Mouse (Mus musculus): ENCODE measurements around the gene Nxpe4. TPM values are rescaled to one million over a fixed set of nuclear protein-coding genes. Genes with fewer than 3 reads are reported as not detected.
"Not testable (repeated sequence)": the region's sequence is repeated elsewhere in the genome, so short reads cannot be mapped to it uniquely, and the experiment has no call there.

Nxpe4 gene
- 97.0 to 141 TPM (median 133 TPM) in 3 replicates for total RNA-seq (2017)

- ATAC-seq (replicated peaks; ENCODE audit: insufficient number of reproducible peaks, low FRiP score, low TSS enrichment, poor library complexity, severe bottlenecking): no peak
These were observed at the start of gene Nxpe4 for GRCm38 (mm10) chr9:48161505-48162192. Gene Nxpe4 (plus strand): TSS chr9:48162023.

DNA sequence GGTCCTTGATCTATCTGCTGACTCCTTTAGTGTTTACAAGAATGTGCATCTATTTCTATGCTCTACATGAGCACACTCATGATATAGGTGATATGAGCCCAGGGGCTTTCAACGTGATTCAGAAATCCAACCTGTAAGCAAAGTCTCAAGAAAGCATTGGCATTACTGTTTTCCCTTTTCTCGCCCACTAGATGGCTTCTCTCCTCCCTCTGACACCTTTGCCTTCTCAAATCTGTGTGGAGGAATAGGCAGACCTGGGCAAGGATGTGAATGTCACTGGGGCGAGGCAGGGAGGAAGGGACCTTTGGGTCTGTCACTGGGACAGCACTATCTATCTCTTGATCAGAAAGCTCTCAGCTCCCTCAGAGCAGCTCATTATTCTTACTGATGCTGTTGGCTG lies 35.0 kb upstream of the Nxpe4 start:
- no peak for ATAC-seq (replicated peaks; ENCODE audit: insufficient number of reproducible peaks, low FRiP score, low TSS enrichment, poor library complexity, severe bottlenecking)

DNA sequence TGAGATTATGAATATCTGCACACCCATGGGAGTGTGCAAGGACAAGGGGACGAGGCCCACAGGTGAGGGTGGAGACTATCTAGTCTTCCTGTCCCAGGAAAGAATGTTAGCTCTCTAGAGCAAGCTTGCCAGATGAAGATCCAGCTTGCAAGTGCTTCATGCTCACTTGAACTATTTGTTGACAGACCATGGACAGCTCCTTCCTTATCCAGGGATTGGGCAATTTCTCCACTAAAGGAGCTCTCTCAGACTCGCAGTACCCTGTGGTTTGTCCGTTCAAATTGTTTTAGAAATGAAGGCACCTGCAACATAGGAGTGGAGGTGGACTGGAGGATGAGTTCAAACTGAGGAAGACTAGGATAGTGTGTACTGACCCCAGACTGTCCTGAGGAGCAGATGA lies 24.3 kb upstream of the Nxpe4 start:
- no peak for ATAC-seq (replicated peaks; ENCODE audit: insufficient number of reproducible peaks, low FRiP score, low TSS enrichment, poor library complexity, severe bottlenecking)

DNA sequence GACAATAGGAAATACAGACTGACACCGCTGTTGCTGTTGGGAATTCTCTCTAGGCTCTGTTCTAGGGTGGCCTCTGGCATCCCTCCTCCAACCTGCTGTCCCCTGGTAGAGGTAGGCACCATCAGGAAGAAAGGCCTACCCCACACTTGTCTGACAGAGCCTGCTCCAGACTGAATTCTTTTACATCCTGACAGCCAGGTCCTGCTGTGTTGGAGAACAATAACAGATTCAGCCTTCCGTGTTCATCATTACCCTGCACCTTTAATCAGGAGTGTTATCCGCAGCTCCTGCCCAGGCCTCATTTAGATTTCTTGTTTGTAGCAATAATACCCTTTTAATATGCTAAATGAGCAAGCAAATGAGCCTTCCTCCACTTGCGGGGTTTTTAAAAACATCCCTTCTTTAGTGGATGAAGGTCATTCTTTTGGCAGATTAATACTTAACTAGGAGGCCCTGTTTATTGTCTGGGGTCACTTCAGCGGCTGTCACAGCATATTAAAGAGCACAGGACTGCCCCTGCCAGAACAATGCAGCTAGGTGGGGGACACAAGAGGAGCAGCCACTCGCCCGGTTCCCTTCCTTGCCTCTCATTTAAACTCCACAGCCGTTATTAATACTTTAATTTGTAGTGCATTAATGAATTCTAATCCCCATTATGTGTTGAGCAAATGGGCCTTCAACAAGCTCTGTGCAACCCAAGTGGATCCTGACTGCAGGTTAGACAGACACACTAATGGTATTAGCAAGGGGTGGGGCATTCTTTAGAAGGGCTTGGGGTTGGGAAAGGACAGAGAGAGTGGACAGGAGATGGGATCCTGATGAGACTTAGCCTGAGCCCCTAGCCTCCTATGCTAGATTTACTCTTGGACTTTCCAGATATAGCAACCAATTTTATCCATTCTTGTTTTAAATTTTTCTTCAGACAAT lies 21.1 kb upstream of the Nxpe4 start:
- no peak for ATAC-seq (replicated peaks; ENCODE audit: insufficient number of reproducible peaks, low FRiP score, low TSS enrichment, poor library complexity, severe bottlenecking)

DNA sequence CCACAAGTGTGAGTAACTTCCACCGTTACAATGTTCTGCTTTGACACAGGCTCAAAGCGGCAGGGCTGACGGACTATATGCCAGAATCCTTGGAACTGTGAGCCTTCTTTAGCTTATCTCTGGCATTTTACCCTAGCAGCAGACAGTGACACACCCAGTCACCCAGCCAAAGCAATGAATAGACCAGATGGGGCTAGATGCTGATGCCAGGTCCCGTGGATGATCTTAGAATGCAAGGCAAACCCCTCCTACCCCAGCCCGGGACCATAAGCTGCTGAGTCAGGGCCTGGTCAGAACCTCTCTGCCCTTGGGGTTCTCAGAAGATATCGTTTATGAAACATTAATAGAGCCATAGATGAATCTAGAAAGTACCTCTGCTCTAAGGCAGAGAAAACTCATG lies 19.2 kb upstream of the Nxpe4 start:
- ATAC-seq (replicated peaks; ENCODE audit: insufficient number of reproducible peaks, low FRiP score, low TSS enrichment, poor library complexity, severe bottlenecking): no peak

- no peak for ATAC-seq (replicated peaks; ENCODE audit: insufficient number of reproducible peaks, low FRiP score, low TSS enrichment, poor library complexity, severe bottlenecking)
These were observed 15.1 kb upstream of the Nxpe4 start for GRCm38 (mm10) chr9:48146761-48147160.

GRCm38 (mm10) chr9:48166531-48166930 lies 4.7 kb downstream of the Nxpe4 start:
- ATAC-seq (replicated peaks; ENCODE audit: insufficient number of reproducible peaks, low FRiP score, low TSS enrichment, poor library complexity, severe bottlenecking): not testable (repeated sequence)

- ATAC-seq (replicated peaks; ENCODE audit: insufficient number of reproducible peaks, low FRiP score, low TSS enrichment, poor library complexity, severe bottlenecking): no peak
These were observed 14.9 kb downstream of the Nxpe4 start for GRCm38 (mm10) chr9:48176764-48177163.

GRCm38 (mm10) chr9:48181300-48181699 lies 19.5 kb downstream of the Nxpe4 start:
- ATAC-seq (replicated peaks; ENCODE audit: insufficient number of reproducible peaks, low FRiP score, low TSS enrichment, poor library complexity, severe bottlenecking): no peak

- no peak for ATAC-seq (replicated peaks; ENCODE audit: insufficient number of reproducible peaks, low FRiP score, low TSS enrichment, poor library complexity, severe bottlenecking)
These were observed 21.0 kb downstream of the Nxpe4 start for GRCm38 (mm10) chr9:48182718-48183414.

DNA sequence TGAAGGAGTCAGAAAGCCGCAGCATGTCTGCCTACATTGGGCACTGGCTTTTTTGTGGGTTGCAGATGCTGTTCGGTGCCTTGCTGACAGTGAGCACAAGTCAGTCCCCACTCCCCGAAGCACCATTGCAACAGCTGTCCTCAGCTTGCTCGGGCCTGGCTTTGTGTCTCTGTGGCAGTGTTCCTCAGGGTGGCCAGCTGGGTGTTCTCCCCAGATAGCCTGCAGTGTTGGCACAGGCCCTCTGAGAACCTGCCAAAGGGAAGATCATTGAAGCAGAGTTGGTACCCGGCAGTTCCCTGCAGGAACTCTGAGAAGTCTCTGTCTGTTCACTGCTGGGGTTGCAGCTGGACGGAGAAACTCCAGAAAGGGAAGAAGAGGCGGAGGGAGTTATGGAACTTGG lies 22.5 kb downstream of the Nxpe4 start:
- no peak for ATAC-seq (replicated peaks; ENCODE audit: insufficient number of reproducible peaks, low FRiP score, low TSS enrichment, poor library complexity, severe bottlenecking)

DNA sequence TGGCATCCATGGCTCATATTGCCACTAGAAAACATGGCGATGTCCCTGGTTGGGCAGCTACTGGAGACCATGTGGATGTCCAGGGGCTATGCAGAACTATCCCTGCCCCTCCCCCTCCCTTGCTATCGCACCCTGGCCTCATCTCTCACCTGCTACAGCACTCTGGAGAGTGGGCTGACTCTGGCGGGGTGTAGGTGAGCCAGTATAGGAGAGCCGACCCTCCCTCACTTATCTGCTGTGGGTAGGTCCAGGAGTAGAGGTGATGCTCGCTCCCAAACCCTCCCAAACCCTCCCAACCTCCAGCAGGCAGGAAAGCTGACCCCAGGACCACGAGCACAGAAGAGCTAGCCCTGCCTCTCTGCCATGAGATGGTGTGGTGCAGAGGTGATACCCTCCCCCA lies 27.0 kb downstream of the Nxpe4 start:
- no peak for ATAC-seq (replicated peaks; ENCODE audit: insufficient number of reproducible peaks, low FRiP score, low TSS enrichment, poor library complexity, severe bottlenecking)

DNA sequence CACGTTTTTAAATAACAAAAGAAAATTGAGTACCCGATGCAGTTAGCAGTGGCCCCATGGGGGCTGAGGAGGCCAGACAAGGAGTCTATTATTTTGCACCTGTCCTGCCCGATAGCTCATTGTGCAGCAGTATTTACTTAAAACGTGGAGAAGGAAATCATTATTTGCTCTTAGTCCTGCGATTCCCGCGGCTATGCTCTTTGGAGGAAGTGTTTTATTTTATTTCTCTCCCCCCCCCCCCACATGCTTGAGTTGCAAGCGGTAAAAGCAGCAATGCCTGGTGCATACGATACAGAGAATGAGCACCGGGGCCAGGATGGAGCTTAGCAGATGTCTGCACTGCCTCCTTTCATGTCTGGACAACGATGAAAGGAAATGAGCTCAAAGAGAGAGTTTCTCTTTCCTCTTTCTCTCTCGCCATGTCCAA lies 35.6 kb downstream of the Nxpe4 start:
- ATAC-seq (replicated peaks; ENCODE audit: insufficient number of reproducible peaks, low FRiP score, low TSS enrichment, poor library complexity, severe bottlenecking): no peak

- ATAC-seq (replicated peaks; ENCODE audit: insufficient number of reproducible peaks, low FRiP score, low TSS enrichment, poor library complexity, severe bottlenecking): no peak
These were observed 49.1 kb downstream of the Nxpe4 start for GRCm38 (mm10) chr9:48210970-48211369.

DNA sequence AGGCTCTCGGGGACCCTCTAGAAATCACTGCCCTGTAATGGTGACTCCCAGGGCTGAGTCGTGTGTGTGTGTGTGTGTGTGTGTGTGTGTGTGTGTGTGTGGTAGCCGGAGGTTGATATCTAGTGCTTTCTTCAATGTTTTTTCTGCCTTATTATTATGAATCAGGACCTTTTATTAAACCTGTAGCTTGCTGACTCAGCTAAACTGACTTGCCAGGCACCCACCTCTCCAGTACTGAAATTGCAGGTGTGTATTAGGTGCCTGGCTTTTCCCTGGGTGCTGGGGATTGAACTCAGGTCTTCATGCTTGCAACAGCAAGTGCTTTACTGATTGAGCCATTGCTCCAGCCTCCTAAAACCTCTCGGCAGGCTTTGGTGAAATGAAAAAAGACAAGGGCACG lies 50.1 kb downstream of the Nxpe4 start:
- ATAC-seq (replicated peaks; ENCODE audit: insufficient number of reproducible peaks, low FRiP score, low TSS enrichment, poor library complexity, severe bottlenecking): no peak

GRCm38 (mm10) chr9:48214751-48215150 lies 52.9 kb downstream of the Nxpe4 start:
- no peak for ATAC-seq (replicated peaks; ENCODE audit: insufficient number of reproducible peaks, low FRiP score, low TSS enrichment, poor library complexity, severe bottlenecking)

DNA sequence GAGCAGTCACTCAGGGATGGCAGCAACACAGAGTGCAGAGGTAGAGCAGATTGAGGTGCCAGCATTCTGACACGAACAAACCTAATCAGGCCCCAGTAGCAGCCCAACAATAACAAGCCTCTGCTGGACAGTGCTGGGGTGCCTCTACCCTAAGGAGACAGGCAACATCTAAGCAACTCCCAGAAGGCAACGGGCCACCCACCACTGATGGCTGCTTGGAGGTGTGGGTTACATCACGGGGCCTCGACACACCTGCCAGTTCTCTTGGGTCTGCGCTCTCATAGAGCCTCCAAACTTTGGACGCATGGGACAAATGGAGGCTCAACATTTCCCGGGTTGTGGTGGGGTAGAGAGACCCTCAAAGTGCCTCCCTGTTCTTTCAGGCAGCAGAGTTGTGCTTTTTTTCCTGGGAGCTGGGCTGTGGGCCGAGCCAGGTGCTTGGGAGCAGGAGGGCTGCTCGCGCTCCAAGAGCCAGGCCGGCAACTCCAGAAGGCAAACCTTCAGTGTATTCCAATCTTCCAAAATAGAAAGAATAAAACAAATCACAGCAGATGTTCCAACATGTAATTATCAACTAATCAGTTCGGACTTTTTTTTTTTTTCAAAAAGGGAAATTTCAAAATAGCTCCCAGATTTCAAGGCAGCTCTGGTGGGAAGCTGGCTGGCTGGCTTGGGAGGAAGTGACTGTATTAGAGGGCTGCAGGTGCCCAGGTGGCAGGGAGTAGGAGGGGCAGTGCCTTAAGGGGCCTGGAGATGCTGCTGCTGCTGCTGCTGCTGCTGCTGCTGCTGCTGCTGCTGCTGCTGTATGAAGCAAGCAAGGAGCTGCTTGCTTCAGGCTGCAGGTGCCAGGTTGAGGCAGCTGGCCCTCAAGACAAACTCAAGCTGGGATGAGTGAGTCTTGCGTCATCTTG lies 54.5 kb downstream of the Nxpe4 start:
- no peak for ATAC-seq (replicated peaks; ENCODE audit: insufficient number of reproducible peaks, low FRiP score, low TSS enrichment, poor library complexity, severe bottlenecking)

DNA sequence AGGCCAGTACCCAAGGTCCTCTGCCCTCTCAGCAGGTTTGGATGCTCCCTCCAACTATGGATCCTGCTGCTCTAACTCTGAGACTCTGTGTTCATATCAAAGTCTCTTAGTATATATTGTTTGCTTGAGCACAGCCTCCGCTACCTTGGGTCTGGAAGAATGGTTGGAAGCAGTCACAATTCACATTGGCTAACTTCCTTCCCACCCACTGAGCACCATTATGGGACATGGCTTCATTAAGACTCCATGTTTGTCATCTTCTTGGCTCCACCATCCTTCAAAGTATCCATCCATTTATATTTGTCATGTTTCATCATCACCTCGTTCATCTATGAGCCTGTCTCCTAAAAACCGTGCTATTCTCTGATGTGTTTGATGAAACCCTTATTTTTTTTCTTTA lies 68.9 kb downstream of the Nxpe4 start:
- ATAC-seq (replicated peaks; ENCODE audit: insufficient number of reproducible peaks, low FRiP score, low TSS enrichment, poor library complexity, severe bottlenecking): no peak
